Mouse (Mus musculus) hindbrain, embryonic 11.5 days (tissue): ENCODE results near the gene Rangrf. TPM values are rescaled to one million over a fixed set of nuclear protein-coding genes. Genes with fewer than 3 reads are reported as not detected.

Experiments used
- ATAC-seq: fragments of 200-750 bp; cut with Nextera tagmentation; 2 replicates; pipeline ENCODE4 v1.8.0; 2017; ENCODE audit warnings: mild to moderate bottlenecking, moderate TSS enrichment, moderate library complexity; ENCODE audit not compliant: low FRiP score
- DNase-seq: peaks from one replicate; pipeline ENCODE4 v3.0.0-alpha.2; 2015; ENCODE audit warnings: low spot score
- H3K27ac ChIP-seq: fragments of 300-500 bp; sonication (generic); 2 replicates; pipeline ENCODE4 v1.5.1; 2014; ENCODE audit warnings: mild to moderate bottlenecking, low read depth, low read length
- H3K27me3 ChIP-seq: fragments of 300-500 bp; sonication (generic); 2 replicates; pipeline ENCODE4 v1.6.1; 2014; ENCODE audit warnings: mild to moderate bottlenecking, low read length, moderate library complexity, mixed read lengths; ENCODE audit not compliant: control insufficient read depth, insufficient read depth
- H3K36me3 ChIP-seq: fragments of 300-500 bp; sonication (generic); 2 replicates; pipeline ENCODE4 v1.6.1; 2014; ENCODE audit warnings: mild to moderate bottlenecking, low read length, moderate library complexity, mixed read lengths; ENCODE audit not compliant: control insufficient read depth, insufficient read depth
- H3K4me1 ChIP-seq: fragments of 300-500 bp; sonication (generic); replicated peaks from 2 replicates; pipeline ENCODE4 v1.6.1; 2014; ENCODE audit warnings: low read length, mixed read lengths; ENCODE audit not compliant: control insufficient read depth, insufficient read depth
- H3K4me2 ChIP-seq: fragments of 300-500 bp; sonication (generic); replicated peaks from 2 replicates; pipeline ENCODE4 v1.6.1; 2014; ENCODE audit warnings: mild to moderate bottlenecking, low read depth, low read length
- H3K4me3 ChIP-seq: fragments of 300-500 bp; sonication (generic); 2 replicates; pipeline ENCODE4 v1.5.1; 2014; ENCODE audit warnings: low read depth, low read length
- H3K9ac ChIP-seq: fragments of 300-500 bp; sonication (generic); 2 replicates; pipeline ENCODE4 v1.6.1; 2014; ENCODE audit warnings: low read depth, low read length
- H3K9me3 ChIP-seq: fragments of 300-500 bp; sonication (generic); 2 replicates; pipeline ENCODE4 v1.6.1; 2016; ENCODE audit warnings: low read length; ENCODE audit not compliant: control insufficient read depth
- WGBS: fragments of 180-500 bp; shearing (Covaris S2); extraction: QIAGEN DNeasy Blood & Tissue Kit; methylation state at CpG from one replicate; pipeline ENCODE4 v1.1.7; 2014; 5-methylcytosine and 5-hydroxymethylcytosine counted together
- polyA plus RNA-seq: library from polyadenylated mRNA; unstranded; fragments of >200 nt; fragmentation: Nextera tagmentation; extraction: Ambion mirVana; gene quantifications from 2 replicates; pipeline ENCODE4 v1.2.1, GENCODE M21; 2014

Gene Rangrf
- polyA plus RNA-seq, 1 experiment from 2014 or later, result 56.0 TPM

DNA sequence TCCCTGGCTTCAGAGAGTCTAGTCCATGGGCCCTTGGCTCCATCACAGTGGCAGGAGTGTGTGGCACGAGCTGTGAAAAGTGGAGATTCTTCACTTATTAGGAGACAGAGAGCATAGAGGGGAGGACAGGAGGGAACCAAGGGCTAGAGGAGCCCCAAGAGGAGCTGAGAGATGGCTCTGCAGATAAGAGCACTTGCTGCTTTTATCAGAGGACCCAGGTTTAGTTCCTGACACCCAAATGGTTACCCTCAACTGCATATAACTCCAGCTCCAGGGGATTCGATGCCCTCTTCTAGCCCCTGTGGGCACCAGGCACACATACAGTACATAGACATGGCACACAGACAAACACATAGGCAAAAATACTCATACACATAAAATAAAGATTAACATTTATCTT lies 50.2 kb downstream of the Rangrf start:
- DNase-seq (no peak), ATAC-seq (no peak)
- H3K27ac ChIP-seq, result no peak overlapping the region
- H3K9ac ChIP-seq, result no peak overlapping the region
- no peaks in the 10 kb centered on the region for H3K9me3 ChIP-seq
- H3K4me1 ChIP-seq, result no peaks in the 10 kb centered on the region
- no peaks in the 10 kb centered on the region for H3K36me3 ChIP-seq
- 83% methylated on average over 2 of the region's 2 CpGs for WGBS
- H3K27me3 ChIP-seq, result no peaks in the 10 kb centered on the region
- no peak overlapping the region for H3K4me3 ChIP-seq
- no peak overlapping the region for H3K4me2 ChIP-seq

DNA sequence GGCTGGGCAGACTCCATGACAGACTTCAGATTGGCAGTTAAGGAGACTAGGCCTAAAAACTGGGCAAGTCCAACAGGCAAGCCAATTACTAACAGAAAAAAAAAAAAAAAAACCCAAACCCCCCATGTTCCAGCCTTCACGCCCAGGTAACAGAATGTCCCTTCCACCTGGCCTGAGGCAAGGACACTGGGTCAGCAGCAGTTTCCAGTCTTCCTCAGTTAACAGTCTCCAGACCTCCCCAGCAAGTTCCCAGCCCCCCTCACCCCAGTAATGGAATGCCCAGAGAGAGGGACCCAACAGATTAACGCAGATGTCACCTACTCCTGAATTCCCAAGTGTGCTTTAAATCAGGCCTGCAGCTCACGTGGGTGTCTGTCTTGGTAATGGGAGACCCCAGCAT lies 51.8 kb downstream of the Rangrf start:
- Histone ChIP-seq H3K4me1 (no peaks in the 10 kb centered on the region), H3K36me3 (no peaks in the 10 kb centered on the region), H3K9me3 (no peaks in the 10 kb centered on the region), H3K9ac (no peak overlapping the region), H3K27ac (no peak overlapping the region), H3K4me2 (no peak overlapping the region), H3K27me3 (no peaks in the 10 kb centered on the region), H3K4me3 (no peak overlapping the region)
- 62% methylated on average over 3 of the region's 3 CpGs for WGBS
- ATAC-seq (no peak), DNase-seq (no peak)

Other genes starting within 250 kb of the Rangrf start
- 53.3 and 55.0 TPM in 2 replicates for gene Ndel1, start 103.3 kb downstream of the Rangrf start, polyA plus RNA-seq
- not detected in 2 replicates for gene Rnf222, start 86.6 kb downstream of the Rangrf start, polyA plus RNA-seq
- 839 and 854 TPM in 2 replicates for gene Rpl26, start 73.6 kb downstream of the Rangrf start, polyA plus RNA-seq
- 0.15 and 0.18 TPM in 2 replicates for gene Odf4, start 48.1 kb downstream of the Rangrf start, polyA plus RNA-seq
- 4.9 and 5.5 TPM in 2 replicates for gene Arhgef15, start 17.7 kb downstream of the Rangrf start, polyA plus RNA-seq
- 1.6 and 1.8 TPM in 2 replicates for gene Slc25a35, start 7.1 kb downstream of the Rangrf start, polyA plus RNA-seq
- gene Pfas, start 33.3 kb upstream of the Rangrf start, polyA plus RNA-seq, result 31.5 and 31.8 TPM in 2 replicates
- gene Ctc1, start 40.7 kb upstream of the Rangrf start, polyA plus RNA-seq, result 48.7 and 59.5 TPM in 2 replicates
- 131 and 141 TPM in 2 replicates for gene Aurkb, start 70.5 kb upstream of the Rangrf start, polyA plus RNA-seq
- gene Borcs6, start 84.5 kb upstream of the Rangrf start, polyA plus RNA-seq, result 9.8 and 11.6 TPM in 2 replicates
- 52.4 and 54.6 TPM in 2 replicates for gene Tmem107, start 95.6 kb upstream of the Rangrf start, polyA plus RNA-seq
- gene Vamp2, start 113.3 kb upstream of the Rangrf start, polyA plus RNA-seq, result 85.1 and 98.1 TPM in 2 replicates
- gene Per1, start 120.0 kb upstream of the Rangrf start, polyA plus RNA-seq, result 5.6 and 7.4 TPM in 2 replicates
- 0.19 and 0.29 TPM in 2 replicates for gene Hes7, start 145.2 kb upstream of the Rangrf start, polyA plus RNA-seq
- 0.21 TPM in 1 of 2 replicates, not detected in the other for gene 9130213A22Rik, start 147.4 kb upstream of the Rangrf start, polyA plus RNA-seq
- gene Aloxe3, start 150.7 kb upstream of the Rangrf start, polyA plus RNA-seq, result 0.06 and 0.40 TPM in 2 replicates
- 0.06 and 0.20 TPM in 2 replicates for gene Alox12b, start 181.8 kb upstream of the Rangrf start, polyA plus RNA-seq
- gene Alox8, start 222.7 kb upstream of the Rangrf start, polyA plus RNA-seq, result 0.04 TPM in 1 of 2 replicates, not detected in the other